Mouse (Mus musculus) kidney, embryonic 14.5 days (tissue): Measurements from ENCODE around the gene Gucy1b2. TPM values are rescaled to one million over a fixed set of nuclear protein-coding genes. Genes with fewer than 3 reads are reported as not detected.

Source experiments
- ATAC-seq: fragments of 200-750 bp; cut with Nextera tagmentation; 2 replicates; pipeline ENCODE4 v1.8.0; 2017; ENCODE audit warnings: moderate number of reproducible peaks, mild to moderate bottlenecking, moderate TSS enrichment, moderate library complexity; ENCODE audit not compliant: low FRiP score, low TSS enrichment
- H3K27ac ChIP-seq: fragments of 300-500 bp; sonication (generic); 2 replicates; pipeline ENCODE4 v1.5.1; 2014; ENCODE audit warnings: low read depth, mild to moderate bottlenecking, low read length, moderate library complexity, mixed read lengths
- H3K27me3 ChIP-seq: fragments of 300-500 bp; sonication (generic); 2 replicates; pipeline ENCODE4 v1.6.1; 2014; ENCODE audit warnings: mild to moderate bottlenecking, low read length; ENCODE audit not compliant: control insufficient read depth, insufficient read depth
- H3K36me3 ChIP-seq: fragments of 300-500 bp; sonication (generic); 2 replicates; pipeline ENCODE4 v1.6.1; 2014; ENCODE audit warnings: low read length, mixed read lengths; ENCODE audit not compliant: control insufficient read depth, insufficient read depth
- H3K4me1 ChIP-seq: fragments of 300-500 bp; sonication (generic); 2 replicates; pipeline ENCODE4 v1.6.1; 2014; ENCODE audit warnings: low read length, mixed read lengths; ENCODE audit not compliant: control insufficient read depth, insufficient read depth
- H3K4me2 ChIP-seq: fragments of 300-500 bp; sonication (generic); replicated peaks from 2 replicates; pipeline ENCODE4 v1.6.1; 2014; ENCODE audit warnings: low read depth, mild to moderate bottlenecking, low read length
- H3K4me3 ChIP-seq: fragments of 300-500 bp; sonication (generic); 2 replicates; pipeline ENCODE4 v1.5.1; 2014; ENCODE audit warnings: mild to moderate bottlenecking, low read length
- H3K9ac ChIP-seq: fragments of 300-500 bp; sonication (generic); 2 replicates; pipeline ENCODE4 v1.6.1; 2014; ENCODE audit warnings: low read depth, mild to moderate bottlenecking, low read length, moderate library complexity
- H3K9me3 ChIP-seq: fragments of 300-500 bp; sonication (generic); 2 replicates; pipeline ENCODE4 v1.6.1; 2016; ENCODE audit warnings: low read length; ENCODE audit not compliant: control insufficient read depth
- WGBS: fragments of 180-500 bp; shearing (Covaris S2); extraction: QIAGEN DNeasy Blood & Tissue Kit; methylation state at CpG from one replicate; pipeline ENCODE4 v1.1.7; 2014; 5-methylcytosine and 5-hydroxymethylcytosine counted together
- polyA plus RNA-seq: library from polyadenylated mRNA; unstranded; fragments of >200 nt; fragmentation: Nextera tagmentation; extraction: Ambion mirVana; gene quantifications from 2 replicates; pipeline ENCODE4 v1.2.1, GENCODE M21; 2014

The Gucy1b2 gene
- polyA plus RNA-seq, 1 experiment from 2014 or later: not detected

DNA sequence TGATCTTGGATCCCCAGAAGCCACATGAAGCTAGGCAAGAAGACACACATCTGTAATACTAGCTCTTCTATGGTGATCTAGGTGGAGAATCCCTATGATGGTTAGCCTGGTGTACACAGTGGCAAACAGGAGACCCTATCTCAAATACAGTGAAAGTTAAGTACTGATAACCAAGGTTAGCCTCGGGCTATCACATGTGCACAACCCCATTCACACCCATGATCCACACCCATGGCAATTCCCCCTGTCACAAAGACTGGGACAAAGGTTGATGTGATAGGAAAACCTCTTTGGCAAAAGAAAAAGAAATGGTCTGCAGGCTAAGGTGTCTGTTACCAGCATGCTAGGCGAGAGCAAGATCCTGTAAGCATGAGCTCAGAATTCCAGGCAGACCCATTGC lies 16.0 kb upstream of the Gucy1b2 start:
- ATAC-seq: no peak
- H3K9ac ChIP-seq: no peak overlapping the region
- no peak overlapping the region for H3K27ac ChIP-seq
- H3K4me3 ChIP-seq: no peak overlapping the region
- H3K27me3 ChIP-seq: no peaks in the 10 kb centered on the region
- 78% methylated on average over 2 of the region's 2 CpGs for WGBS
- no peaks in the 10 kb centered on the region for H3K36me3 ChIP-seq
- H3K9me3 ChIP-seq: no peaks in the 10 kb centered on the region
- H3K4me2 ChIP-seq: no peak overlapping the region
- H3K4me1 ChIP-seq: no peaks in the 10 kb centered on the region

DNA sequence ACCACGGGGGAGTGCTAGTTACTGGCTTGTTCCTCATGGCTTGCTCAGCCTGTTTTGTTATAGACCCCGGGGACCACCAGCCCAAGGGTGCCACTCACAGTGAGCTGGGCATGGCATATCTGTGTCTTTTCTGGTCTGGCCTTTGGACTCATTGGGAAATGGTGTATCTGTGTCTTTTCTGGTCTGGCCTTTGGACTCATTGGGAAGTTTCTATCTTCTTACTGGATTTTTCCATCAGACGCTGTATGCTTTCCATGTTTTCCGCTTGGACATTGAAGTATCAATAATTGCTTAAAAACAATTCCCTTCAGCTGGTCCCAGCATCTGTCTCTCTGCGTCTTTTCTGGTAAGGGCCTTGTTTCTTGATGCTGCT lies 12.7 kb upstream of the Gucy1b2 start:
- Histone ChIP-seq H3K9ac (no peak overlapping the region), H3K4me3 (no peak overlapping the region), H3K4me2 (no peak overlapping the region), H3K9me3 (no peaks in the 10 kb centered on the region), H3K4me1 (no peaks in the 10 kb centered on the region), H3K27me3 (no peaks in the 10 kb centered on the region), H3K27ac (no peak overlapping the region), H3K36me3 (no peaks in the 10 kb centered on the region)
- 88% methylated on average over 5 of the region's 5 CpGs for WGBS
- ATAC-seq: no peak

DNA sequence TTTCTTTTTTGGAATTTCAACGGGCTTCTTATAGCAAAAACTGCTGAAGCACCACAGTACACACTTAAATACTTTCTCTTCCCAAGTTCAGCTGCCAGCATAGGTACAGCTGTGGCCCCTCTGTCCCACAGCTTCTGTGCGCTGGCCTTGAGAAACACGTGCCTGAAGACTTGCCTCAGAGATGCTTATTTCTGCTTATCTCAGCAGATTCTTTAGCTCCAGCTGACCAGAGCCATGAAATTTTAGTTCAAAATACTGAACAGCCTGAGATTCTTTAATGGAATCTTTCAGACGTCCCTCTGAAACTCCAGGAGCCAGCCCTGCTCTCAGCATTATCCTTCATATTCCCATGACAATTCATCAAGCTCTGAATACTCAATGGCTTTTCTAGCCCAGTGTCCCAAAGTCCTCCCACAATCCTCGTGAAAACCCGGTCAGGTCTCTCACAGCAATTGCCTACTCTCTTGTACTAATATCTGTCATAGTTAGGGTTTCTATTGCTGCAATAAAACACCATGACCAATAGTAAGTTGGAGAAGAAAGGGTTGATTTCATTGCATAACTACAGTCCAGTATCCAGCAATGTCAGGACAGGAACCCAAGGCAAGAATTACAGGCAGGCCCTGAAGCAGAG lies 12.1 kb upstream of the Gucy1b2 start:
- WGBS: 71% methylated on average over 6 of the region's 6 CpGs
- H3K36me3 ChIP-seq: no peaks in the 10 kb centered on the region
- no peaks in the 10 kb centered on the region for H3K9me3 ChIP-seq
- H3K4me1 ChIP-seq: no peaks in the 10 kb centered on the region
- H3K4me3 ChIP-seq: no peak overlapping the region
- H3K4me2 ChIP-seq: no peak overlapping the region
- H3K9ac ChIP-seq: no peak overlapping the region
- no peak overlapping the region for H3K27ac ChIP-seq
- H3K27me3 ChIP-seq: no peaks in the 10 kb centered on the region
- ATAC-seq: no peak

DNA sequence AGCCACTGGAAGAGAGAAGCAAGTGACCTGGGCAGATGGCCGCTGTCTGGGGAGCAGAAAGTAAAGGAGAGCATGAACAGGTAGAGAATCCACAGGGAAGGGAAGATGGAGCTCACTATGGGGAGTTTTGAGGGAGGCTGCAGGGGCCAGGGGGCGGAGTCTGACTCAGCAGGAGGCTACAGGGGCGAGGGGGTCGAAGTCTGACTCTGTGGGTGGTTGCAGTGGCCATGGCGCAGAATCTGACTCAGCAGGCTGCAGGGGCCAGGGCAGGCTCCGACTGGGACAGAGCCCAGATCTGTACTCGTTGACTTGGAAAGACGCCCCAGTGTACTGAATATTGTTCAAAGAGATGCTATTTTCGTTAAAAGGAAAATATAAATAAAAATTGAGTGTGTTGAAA lies 8.9 kb upstream of the Gucy1b2 start:
- H3K4me3 ChIP-seq: no peak overlapping the region
- H3K36me3 ChIP-seq: no peaks in the 10 kb centered on the region
- no peak overlapping the region; the same call in 1 of the 2 replicates for H3K4me2 ChIP-seq
- no peaks in the 10 kb centered on the region for H3K27me3 ChIP-seq
- no peak for ATAC-seq
- WGBS: 25% methylated on average over 9 of the region's 9 CpGs
- H3K9me3 ChIP-seq: no peaks in the 10 kb centered on the region
- no peak overlapping the region for H3K27ac ChIP-seq
- no peaks in the 10 kb centered on the region for H3K4me1 ChIP-seq
- H3K9ac ChIP-seq: no peak overlapping the region

DNA sequence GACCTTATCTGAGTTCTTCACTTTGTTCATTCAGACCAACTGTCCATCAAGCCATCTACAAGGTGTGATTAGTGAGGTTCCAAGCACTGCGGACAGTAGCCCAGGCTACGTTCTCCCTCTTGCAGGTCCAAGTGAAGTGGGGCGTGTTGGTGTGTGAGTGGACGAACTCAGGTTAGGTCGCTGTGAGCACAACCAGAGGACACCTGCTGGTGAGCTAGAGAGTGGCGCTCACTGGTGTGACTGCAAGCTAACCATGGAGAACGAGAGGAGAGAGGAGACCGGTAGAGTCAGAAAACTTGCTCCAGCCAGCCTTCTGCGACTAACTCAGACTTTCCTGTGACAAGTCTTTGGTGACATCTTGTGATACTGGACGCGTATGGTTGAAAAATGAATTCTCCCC lies 3.5 kb upstream of the Gucy1b2 start:
- ATAC-seq: no peak
- Histone ChIP-seq H3K27me3 (no peaks in the 10 kb centered on the region), H3K27ac (no peak overlapping the region), H3K4me1 (no peaks in the 10 kb centered on the region), H3K4me2 (no peak overlapping the region), H3K9me3 (no peaks in the 10 kb centered on the region), H3K4me3 (no peak overlapping the region), H3K36me3 (no peaks in the 10 kb centered on the region), H3K9ac (no peak overlapping the region)
- WGBS: 65% methylated on average over 11 of the region's 11 CpGs

DNA sequence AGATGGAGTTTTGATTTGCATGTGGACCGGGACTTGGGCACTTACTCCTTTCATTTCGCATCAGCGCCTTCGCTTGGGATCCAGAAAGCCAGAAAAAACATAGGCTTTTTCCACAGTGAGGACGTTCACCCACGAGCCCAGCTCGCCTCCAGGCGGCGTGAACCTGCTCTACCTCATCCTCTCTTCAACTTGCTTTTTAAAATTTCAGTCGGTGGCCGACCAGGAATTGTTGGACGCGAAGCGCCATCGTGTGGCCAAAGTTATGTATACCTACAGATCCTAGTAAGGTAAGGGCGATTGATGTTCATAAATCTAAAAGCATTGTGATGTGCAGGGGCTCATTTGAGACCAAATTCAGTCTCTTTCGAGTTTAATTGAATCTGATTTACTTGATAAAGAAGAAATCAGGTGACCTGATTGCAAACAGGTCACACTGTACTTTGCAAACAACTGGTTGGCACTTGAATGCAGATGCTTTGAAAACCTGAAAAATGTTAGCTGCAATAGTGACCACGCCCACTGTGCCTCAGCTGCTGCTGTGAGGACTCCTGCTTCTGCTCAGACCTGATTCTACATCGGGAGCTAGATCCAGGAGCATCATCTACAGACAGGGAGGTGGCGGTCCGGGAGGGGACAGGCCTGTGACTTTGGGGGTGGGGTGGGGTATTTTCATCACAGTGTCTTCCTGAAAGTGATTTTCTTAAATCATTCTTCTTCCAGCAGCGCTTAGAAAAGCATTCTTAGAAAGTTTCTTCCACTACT lies 1.5 kb upstream of the Gucy1b2 start:
- no peaks in the 10 kb centered on the region for H3K27me3 ChIP-seq
- no peak overlapping the region for H3K9ac ChIP-seq
- no peaks in the 10 kb centered on the region for H3K4me1 ChIP-seq
- H3K9me3 ChIP-seq: no peaks in the 10 kb centered on the region
- H3K27ac ChIP-seq: no peak overlapping the region
- no peaks in the 10 kb centered on the region for H3K36me3 ChIP-seq
- 0 out of 2 replicates have a peak, but pooled peaks have one; percentile 69 for ATAC-seq
- H3K4me2 ChIP-seq: peak overlapping the region; percentile 26; the same call in 1 of the 2 replicates
- WGBS: 18% methylated on average over 22 of the region's 22 CpGs
- H3K4me3 ChIP-seq: no peak overlapping the region

DNA sequence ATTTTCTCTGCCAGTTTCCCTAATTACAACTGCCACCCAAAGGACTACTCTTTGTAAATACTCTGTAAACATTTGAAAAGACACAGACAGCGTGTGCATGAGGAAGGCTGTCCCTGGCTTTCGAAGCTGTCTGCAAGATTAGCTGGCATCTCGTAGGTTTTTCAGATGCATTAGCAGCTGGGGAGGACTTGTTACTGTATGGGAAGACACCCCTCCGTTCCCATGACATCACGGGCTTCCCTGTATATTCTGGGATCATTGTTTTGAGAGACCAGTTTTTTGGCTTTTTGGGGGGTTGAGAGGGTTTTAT lies 564 bp downstream of the Gucy1b2 start:
- H3K4me3 ChIP-seq: no peak overlapping the region
- no peaks in the 10 kb centered on the region for H3K27me3 ChIP-seq
- no peaks in the 10 kb centered on the region for H3K36me3 ChIP-seq
- no peak overlapping the region for H3K27ac ChIP-seq
- no peak overlapping the region for H3K9ac ChIP-seq
- no peak for ATAC-seq
- H3K4me1 ChIP-seq: no peaks in the 10 kb centered on the region
- no peaks in the 10 kb centered on the region for H3K9me3 ChIP-seq
- 82% methylated on average over 5 of the region's 5 CpGs for WGBS
- no peak overlapping the region for H3K4me2 ChIP-seq

DNA sequence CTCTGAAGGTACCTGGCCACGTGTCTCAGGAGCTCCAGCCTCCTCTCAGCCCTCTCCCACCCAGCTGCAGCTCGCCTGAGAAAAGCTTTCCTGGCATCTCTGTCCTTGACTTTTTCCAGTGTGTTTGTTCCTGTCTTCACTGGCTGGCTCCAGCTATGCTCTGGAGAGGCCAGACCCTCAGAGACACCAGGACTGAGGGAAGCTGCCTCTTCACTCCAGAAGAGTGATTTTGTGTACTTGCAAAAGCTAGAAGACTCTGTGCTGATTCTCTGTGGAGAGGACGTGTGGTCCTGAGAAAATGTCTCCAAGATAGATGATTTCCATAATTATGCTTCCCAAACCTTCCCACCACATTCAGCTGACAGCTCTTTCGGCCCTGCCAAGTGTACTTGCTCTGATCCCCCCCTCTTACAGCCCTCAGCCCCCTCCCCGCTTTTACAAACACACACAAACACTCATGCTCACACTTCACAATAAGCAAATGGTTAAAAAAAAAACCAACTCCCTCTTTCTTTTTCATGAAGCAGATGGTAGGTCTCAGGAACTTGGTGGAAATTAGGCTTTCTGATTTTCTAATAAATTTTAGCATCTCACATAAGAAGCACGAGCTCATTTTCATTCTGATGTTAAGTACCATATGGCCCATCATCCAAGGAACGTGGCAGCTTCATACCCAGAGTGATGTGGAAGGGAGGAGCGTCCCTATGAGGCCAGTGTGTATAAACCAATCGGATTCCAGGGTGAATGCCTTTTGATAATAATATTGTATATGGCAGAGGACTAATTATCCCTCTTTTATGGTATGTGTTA lies 1.1 kb downstream of the Gucy1b2 start:
- H3K4me3 ChIP-seq: no peak overlapping the region
- H3K36me3 ChIP-seq: no peaks in the 10 kb centered on the region
- no peak overlapping the region for H3K9ac ChIP-seq
- H3K27ac ChIP-seq: no peak overlapping the region
- ATAC-seq: no peak
- no peaks in the 10 kb centered on the region for H3K27me3 ChIP-seq
- no peaks in the 10 kb centered on the region for H3K9me3 ChIP-seq
- 59% methylated on average over 9 of the region's 9 CpGs for WGBS
- no peaks in the 10 kb centered on the region for H3K4me1 ChIP-seq
- H3K4me2 ChIP-seq: no peak overlapping the region

DNA sequence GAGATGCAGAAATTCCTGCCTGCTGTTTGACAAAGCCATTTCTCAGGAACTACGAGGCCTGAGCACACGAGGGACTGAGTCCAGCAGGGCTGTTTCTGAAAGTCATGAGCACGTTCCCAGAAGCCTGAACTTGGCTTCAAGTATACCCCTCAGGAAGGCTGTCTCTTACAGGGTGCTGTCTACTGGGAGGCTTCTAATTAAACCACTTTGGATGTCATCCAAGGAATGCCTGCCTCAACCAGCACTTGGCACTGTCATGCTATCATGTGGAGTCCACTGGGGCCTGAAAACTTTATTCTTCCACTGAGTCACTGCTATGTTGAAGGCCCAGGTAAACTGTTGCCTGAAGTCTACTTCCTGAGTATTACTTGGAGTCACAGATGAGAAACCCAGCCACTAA lies 2.0 kb downstream of the Gucy1b2 start:
- Histone ChIP-seq H3K4me1 (no peaks in the 10 kb centered on the region), H3K4me2 (no peak overlapping the region), H3K27me3 (no peaks in the 10 kb centered on the region), H3K36me3 (no peaks in the 10 kb centered on the region), H3K27ac (no peak overlapping the region), H3K9me3 (no peaks in the 10 kb centered on the region), H3K9ac (no peak overlapping the region), H3K4me3 (no peak overlapping the region)
- ATAC-seq: no peak
- WGBS: 69% methylated on average over 3 of the region's 3 CpGs
